Mouse (Mus musculus) mature B cell (primary cell): Measurements from ENCODE around the gene Gm10772.
"Not testable (repeated sequence)": the region's sequence is repeated elsewhere in the genome, so short reads cannot be mapped to it uniquely, and the experiment has no call there.

Source experiments
- in situ Hi-C: fragments of 300-500 bp; cut with MboI; formaldehyde crosslinking; loops from 2 replicates; pipeline ENCODE4 v1.14.3; 2019

The Gm10772 gene

GRCm38 (mm10) chr13:66227473-66227872, at the start of gene Gm10772:
Gene Gm10772 (minus strand): TSS chr13:66227573.
- in situ Hi-C loops = not testable (repeated sequence)

GRCm38 (mm10) chr13:66263914-66264313, 36.5 kb upstream of the Gm10772 start:
- in situ Hi-C loops = not testable (repeated sequence)

GRCm38 (mm10) chr13:66263141-66263540, 35.8 kb upstream of the Gm10772 start:
- in situ Hi-C loops = not testable (repeated sequence)

- in situ Hi-C loops = no loop called here
Measured at GRCm38 (mm10) chr13:66214349-66214748, 13.0 kb downstream of the Gm10772 start.

GRCm38 (mm10) chr13:66213811-66214210, 13.6 kb downstream of the Gm10772 start:
- in situ Hi-C loops = not testable (repeated sequence)

GRCm38 (mm10) chr13:66179172-66179571, 48.2 kb downstream of the Gm10772 start:
- in situ Hi-C loops = not testable (repeated sequence)
